Mouse (Mus musculus): ENCODE results near the gene Cyp26c1. TPM values are rescaled to one million over a fixed set of nuclear protein-coding genes. Genes with fewer than 3 reads are reported as not detected.

The Cyp26c1 gene
- not detected for polyA plus RNA-seq (2017; shearing (Covaris generic))

DNA sequence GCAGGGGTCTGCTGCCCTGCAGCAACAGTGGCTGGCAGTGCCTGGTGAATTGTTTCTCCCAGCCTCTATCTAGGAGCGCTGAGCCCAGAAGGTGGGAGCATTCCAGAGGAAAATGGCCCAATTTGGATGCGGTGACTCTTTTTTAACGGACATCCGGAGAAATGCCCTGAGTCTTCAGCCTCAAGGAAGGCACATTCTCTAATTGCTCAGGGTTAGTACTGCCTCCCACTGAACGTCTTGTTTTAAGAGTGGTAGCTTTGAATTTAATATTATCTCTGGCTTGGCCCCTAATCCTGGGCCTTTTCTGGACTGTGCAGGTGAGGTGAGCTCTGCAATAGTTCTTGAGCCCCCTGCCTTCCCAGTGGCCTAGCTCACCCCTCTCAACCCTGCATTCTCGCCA, at the start of gene Cyp26c1:
Gene Cyp26c1, plus strand, starts transcription at position 301 of the 400 bp plus-strand sequence.
- ATAC-seq, result no peak

- ATAC-seq, result no peak
Measured at GRCm38 (mm10) chr19:37647994-37648393, 37.4 kb upstream of the Cyp26c1 start.

GRCm38 (mm10) chr19:37650526-37650925, 34.9 kb upstream of the Cyp26c1 start:
- ATAC-seq, result no peak

- no peak for ATAC-seq
Measured at GRCm38 (mm10) chr19:37654012-37654411, 31.4 kb upstream of the Cyp26c1 start.

DNA sequence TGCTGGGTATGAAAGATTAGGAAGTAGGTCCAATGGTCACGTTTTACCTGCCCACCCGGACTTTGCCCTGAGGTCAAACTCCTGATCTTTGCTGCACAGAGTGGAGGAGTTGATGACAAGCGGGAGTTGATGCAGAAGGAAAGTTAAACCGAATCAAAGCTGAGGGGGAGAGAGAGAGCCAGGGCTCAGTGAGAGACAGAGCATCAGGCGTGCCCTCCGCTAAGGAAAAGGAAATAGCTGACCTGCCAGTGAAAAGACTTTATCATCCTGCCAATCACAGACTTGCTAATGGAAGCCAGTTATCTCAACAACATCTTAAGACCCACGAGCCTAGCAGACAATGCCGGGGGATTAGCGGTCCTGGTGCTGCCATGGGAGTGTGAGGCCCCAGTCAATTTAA, 28.9 kb upstream of the Cyp26c1 start:
- no peak for ATAC-seq

DNA sequence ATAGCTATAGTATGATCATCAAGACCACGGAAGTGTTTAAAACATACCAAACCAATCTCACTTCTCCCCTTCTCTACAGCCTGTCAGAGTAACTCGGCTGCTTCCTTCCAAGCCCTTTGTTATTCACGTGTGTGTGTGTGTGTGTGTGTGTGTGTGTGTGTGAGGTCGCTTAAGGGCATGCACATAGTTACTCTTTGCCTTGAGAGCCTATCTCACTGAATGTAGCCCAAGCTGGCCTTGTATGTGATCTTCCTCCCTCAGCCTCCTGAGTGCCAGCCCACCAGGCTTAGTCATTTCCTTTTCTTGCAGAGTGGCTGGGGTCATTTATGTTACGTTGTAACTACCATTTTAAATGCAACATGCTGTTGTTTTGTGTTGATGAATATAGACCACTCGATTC, 20.1 kb upstream of the Cyp26c1 start:
- ATAC-seq, result no peak

- no peak for ATAC-seq
Measured at GRCm38 (mm10) chr19:37667855-37668594, 17.4 kb upstream of the Cyp26c1 start.

DNA sequence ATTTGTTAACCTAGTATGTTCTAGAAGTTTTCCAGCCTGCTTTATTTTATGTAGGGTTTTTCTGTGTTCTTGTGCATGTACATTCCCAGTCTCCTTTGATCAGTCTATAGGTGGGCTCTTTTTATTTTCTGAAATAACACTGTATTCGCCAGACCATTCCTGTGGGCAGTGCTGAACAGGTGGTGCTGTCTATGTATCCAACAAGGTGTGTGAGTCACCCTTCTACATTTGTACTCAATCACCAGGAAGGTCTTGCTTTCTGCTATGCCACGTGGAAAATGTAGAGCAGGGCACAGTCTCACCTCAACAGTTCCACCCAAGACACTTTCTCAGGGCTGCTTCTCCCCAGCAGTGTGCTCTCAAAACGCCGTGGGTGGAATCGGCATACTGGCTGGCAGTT, 16.7 kb upstream of the Cyp26c1 start:
- ATAC-seq, result no peak

DNA sequence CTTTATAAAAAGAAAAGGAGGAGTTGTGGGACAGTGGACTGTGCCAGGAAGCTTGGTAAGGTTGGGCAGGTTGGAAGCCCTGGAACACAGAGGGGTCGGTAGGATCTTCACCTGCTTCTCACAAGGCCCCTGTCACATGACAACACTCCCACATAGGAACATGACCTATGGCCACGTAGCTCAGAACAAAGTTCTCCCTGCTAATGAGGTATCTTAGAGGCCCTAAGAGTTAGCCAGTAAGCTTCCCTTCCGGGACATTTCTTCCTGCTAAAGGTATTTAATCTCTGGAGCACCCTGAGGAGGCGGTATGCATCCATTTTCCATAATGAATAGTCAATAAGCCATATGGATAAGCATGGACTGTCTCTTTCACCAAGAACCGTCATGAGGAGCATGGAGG, 15.9 kb upstream of the Cyp26c1 start:
- ATAC-seq, result no peak

DNA sequence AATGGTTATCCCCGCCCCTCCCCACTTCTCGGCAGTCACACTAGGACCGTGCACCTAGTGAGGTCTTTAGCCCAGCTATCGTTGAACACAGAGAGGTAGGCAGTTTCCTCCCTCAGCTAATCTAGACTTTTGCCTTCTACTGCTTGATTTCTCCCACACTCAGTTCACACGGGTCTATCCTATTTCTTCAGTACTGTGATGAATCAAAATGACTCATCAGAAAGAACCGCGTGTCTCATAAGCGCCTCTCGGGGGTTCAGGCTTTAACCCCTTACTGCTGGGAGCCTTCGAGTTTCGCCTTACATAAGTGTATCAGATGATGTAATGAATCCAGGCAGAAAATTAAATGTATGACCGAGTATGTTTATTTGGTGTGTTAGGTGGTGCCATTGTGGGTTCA, 12.0 kb upstream of the Cyp26c1 start:
- no peak for ATAC-seq

GRCm38 (mm10) chr19:37686347-37686746, 966 bp downstream of the Cyp26c1 start:
- ATAC-seq, result no peak

DNA sequence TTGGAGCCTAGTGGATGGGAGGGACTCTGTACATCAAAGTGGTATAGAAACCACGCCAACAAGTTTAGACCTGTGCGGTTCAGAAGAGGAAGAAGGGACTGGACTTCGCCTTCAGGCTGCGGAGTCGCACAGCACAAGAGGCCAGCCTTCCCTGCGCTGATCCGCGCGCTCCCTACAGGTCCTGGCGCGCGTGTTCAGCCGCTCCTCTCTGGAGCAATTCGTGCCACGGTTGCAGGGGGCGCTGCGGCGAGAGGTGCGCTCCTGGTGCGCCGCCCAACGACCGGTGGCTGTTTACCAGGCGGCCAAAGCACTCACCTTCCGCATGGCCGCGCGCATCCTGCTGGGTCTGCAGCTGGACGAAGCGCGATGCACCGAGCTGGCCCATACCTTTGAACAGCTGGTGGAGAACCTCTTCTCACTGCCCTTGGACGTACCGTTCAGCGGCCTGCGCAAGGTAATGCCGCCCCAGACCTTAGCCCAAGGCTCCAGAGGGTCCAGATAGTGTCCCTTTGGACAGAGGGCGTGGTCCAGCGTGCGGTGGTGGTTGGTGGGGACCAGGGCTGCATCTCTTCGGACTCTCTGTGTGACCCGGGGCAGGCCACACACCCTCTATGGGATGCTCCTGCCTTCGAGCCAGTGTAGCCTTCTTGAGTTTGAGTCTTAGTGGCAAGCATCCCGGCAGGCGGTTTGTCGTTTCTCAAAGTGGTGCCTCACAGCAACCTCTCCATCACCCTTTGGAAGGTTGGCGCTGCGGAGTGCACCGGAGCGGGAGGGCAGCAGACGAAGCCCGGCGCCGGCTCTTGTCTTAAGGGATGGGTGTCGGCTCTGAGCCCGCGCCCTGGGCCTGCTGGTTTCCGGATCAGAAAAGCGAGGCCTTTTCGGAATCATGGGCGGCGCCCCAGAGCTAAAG, 1.8 kb downstream of the Cyp26c1 start:
- ATAC-seq, result no peak

DNA sequence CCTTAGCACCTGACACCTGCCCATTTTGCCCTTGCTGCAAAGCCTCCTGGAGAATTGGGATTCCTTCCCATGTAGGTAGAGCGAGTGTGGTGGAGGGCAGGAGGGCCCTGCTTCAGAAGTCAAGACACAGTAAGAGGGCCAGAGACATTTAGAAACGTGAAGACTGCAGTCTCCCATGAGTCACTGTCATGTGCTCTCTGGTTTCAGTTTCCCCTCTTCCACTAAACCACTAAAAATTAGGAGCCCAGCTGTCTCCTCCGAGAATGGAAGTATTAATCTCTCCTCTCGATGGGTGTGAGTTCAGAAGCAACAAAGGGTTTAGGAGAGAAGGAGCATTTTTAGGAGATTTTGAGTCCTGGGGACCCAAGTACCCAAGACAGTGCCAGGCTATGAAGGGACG, 4.1 kb downstream of the Cyp26c1 start:
- no peak for ATAC-seq

- ATAC-seq, result no peak
Measured at GRCm38 (mm10) chr19:37690716-37691115, 5.3 kb downstream of the Cyp26c1 start.

GRCm38 (mm10) chr19:37692879-37693278, 7.5 kb downstream of the Cyp26c1 start:
- ATAC-seq, result no peak

GRCm38 (mm10) chr19:37695146-37695545, 9.8 kb downstream of the Cyp26c1 start:
- ATAC-seq, result no peak

DNA sequence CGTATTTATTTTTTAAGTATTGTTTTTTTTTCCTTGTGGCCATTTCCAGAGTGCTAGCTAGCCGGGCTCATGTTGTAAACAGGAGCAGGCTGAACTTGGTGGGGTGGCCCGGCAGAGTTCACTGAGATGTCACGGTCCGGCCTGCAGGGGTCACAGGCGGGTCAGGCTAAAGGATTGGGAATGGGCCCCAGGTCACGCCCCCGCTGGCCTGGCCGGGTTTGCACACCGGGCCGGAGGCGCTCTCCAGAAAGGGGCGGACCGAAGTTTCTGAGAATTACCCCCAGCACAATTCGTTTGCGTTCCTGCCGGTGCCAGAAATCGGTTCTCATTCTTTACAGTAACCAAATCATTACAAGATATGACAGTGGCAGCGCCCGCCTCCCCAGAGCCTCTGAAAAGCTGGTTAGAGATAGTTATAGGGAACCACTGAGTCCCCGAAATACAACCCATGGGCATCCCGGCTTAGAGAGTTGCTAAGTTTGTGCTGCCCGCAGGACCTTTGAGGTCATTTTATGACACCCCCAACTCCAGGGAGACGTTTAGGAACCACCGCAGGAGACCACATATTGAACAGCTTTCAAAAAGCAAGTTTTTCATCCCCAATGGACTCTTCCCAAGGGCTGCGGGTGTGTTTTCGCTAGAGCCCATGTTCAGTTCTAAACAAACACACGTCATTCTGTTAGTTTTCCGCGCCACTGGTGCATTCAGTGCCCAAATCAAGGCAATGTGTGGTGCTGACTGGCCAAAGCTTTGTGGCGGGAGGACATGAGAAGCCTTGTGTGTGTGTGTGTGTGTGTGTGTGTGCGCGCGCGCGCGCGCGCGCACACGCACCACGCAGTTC, 10.6 kb downstream of the Cyp26c1 start:
- no peak for ATAC-seq

DNA sequence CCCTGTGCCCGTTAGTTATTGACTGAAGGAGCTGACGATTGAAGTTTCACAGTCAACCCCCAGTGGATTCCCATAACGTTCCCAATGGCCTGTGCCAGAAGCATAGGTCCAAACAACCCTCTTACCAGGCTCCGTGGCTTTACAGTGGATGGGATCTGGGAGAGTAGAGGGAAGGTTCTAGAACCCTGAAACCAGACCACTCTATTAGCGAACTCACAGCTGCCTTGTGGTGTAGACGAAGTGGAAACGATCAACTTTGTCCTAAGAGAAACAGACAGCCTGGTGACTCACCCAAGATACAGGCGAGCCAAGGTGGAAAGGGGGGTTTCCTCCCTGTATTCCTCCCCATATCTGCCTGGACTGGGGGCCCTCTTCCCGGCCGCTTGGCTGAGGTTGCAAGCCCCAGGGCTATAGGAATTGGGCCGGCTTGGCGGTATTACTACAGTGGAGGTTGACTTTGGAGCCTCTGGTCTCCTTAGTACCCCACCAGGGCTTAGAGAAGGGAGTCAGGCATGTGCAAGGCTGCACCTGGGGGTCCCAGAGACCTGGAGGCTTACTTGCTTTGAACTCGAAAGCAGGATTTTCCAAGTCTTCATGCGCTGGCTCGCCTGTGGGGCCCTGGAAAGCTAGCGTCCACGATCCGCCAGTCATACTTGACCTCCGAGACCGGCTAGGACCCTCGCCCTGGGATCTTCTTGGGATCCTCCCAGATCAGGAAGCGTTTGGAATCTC, 11.4 kb downstream of the Cyp26c1 start:
- ATAC-seq, result no peak

GRCm38 (mm10) chr19:37697335-37697636, 11.9 kb downstream of the Cyp26c1 start:
- ATAC-seq, result no peak

DNA sequence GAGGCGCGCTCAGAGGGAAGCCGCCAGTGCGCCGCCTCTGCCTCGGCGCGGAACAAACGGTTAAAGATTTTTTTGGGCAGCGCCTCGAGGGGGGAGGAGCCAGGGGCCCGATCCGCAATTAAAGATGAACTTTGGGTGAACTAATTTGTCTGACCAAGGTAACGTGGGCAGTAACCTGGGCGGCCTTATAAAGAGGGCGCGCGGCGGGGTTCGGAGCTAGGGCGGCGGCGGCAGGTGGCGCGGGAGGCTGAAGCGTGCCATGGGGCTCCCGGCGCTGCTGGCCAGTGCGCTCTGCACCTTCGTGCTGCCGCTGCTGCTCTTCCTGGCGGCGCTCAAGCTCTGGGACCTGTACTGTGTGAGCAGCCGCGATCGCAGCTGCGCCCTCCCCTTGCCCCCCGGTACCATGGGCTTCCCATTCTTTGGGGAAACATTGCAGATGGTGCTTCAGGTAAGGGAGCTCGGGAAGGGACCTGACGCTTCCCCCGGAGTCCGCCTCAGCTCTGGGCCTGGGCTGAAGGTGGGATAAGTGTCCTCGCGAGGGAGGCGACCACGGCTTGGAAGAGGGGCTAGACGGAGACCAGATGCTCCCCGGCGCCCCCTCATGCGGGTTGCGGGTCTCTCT, 12.4 kb downstream of the Cyp26c1 start, which contains the start of gene Cyp26a1:
Gene Cyp26a1, plus strand, starts transcription at position 148 of the 622 bp plus-strand sequence.
- ATAC-seq, result no peak

GRCm38 (mm10) chr19:37698273-37699160, 13.1 kb downstream of the Cyp26c1 start:
- no peak for ATAC-seq

All from activated CD4-positive, CD25-positive, alpha-beta regulatory T cell, adult 4 months (primary cell).